Mouse (Mus musculus) Patski (cell line): Measurements from ENCODE around the gene G430095P16Rik. TPM values are rescaled to one million over a fixed set of nuclear protein-coding genes. Genes with fewer than 3 reads are reported as not detected.

Experiments used
- ATAC-seq: fragments of 100-300 bp; one replicate; pipeline ENCODE4 v1.8.0; 2021
- CTCF ChIA-PET: fragments of 350-600 bp; sonication (Branson Sonifier 250); formaldehyde crosslinking; loops from one replicate; lab custom pipeline; 2022; ENCODE audit warnings: inconsistent platforms; lab: Charles Lee
- POLR2A ChIA-PET: fragments of 350-600 bp; sonication (Branson Sonifier 250); formaldehyde crosslinking; loops from one replicate; lab custom pipeline; 2022; ENCODE audit warnings: antibody characterized with exemption, inconsistent platforms; lab: Charles Lee
- DNase-seq: peaks from one replicate; pipeline ENCODE4 v3.0.0-alpha.2; 2011; ENCODE audit warnings: low read depth, low spot score
- H3K27me3 ChIP-seq: fragments of 371-371 bp; one replicate; pipeline ENCODE4 v1.5.1; 2021
- CTCF ChIP-seq: fragments of 100-300 bp; IDR thresholded peaks from one replicate; pipeline ENCODE4 v1.5.1; 2021
- in situ Hi-C: fragments of 300-500 bp; cut with MboI; formaldehyde crosslinking; loops from 3 replicates; pipeline ENCODE4 v1.11.1; 2018; ENCODE audit warnings: low pct_unique_long_range_greater_than_20kb, mixed read lengths
- polyA plus RNA-seq: library from polyadenylated mRNA; unstranded; gene quantifications from one replicate; pipeline ENCODE4 v1.2.3, GENCODE M21; 2021

Gene G430095P16Rik
- polyA plus RNA-seq, 1 experiment from 2014 or later = 1.4 TPM

GRCm38 (mm10) chr8:84730541-84731370, 7.9 kb downstream of the G430095P16Rik start:
- no peak for ATAC-seq
- ChIA-PET CTCF (interaction anchor here (0.8 to 2.7 kb wide), 4 partner anchors 19 to 92 kb away, joined by 4 to 10 read pairs (median 6); partner anchors contain the start of gene Dand5), POLR2A (no interaction called here)
- no peaks in the 10 kb centered on the region for H3K27me3 ChIP-seq
- in situ Hi-C loops = no loop called here
- TF ChIP-seq CTCF = no peak
- no peak for DNase-seq

GRCm38 (mm10) chr8:84731371-84732177, 8.8 kb downstream of the G430095P16Rik start:
- ATAC-seq (no peak), DNase-seq (no peak)
- POLR2A ChIA-PET = interaction anchor here (0.9 to 1.2 kb wide), 2 partner anchors 18 to 82 kb away, joined by 3 to 4 read pairs; no protein-coding TSS in a partner anchor
- in situ Hi-C loops = no loop called here
- CTCF ChIA-PET = interaction anchor here (0.6 to 1.8 kb wide), 3 partner anchors 28 to 628 kb away, joined by 3 to 6 read pairs (median 3); no protein-coding TSS in a partner anchor
- no peak for TF ChIP-seq CTCF
- H3K27me3 ChIP-seq = no peaks in the 10 kb centered on the region

DNA sequence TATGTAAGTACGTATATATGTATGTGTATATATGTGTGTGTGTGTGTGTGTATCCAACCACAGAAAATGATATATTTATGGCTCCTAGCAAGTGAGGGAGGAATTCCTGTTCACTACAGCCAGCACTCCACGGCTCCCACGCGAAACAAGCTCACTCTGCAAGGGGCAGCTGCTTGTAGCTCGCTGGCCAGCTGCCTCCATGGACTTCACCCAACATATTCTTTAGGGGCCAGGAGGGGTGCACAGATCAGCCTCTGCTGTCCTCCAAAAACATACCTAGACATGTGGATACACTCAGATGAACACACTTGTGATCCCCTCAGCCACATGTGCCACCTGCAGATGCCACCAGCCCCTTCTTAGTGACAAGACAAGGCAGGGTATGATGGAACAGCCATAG, 9.7 kb downstream of the G430095P16Rik start:
- POLR2A ChIA-PET = interaction anchor here (0.9 to 1.2 kb wide), 2 partner anchors 19 to 81 kb away, joined by 3 to 4 read pairs; no protein-coding TSS in a partner anchor
- in situ Hi-C loops = no loop called here
- ATAC-seq (no peak), DNase-seq (no peak)
- TF ChIP-seq CTCF = no peak
- CTCF ChIA-PET = interaction anchor here (0.8 to 1.8 kb wide), 3 partner anchors 21 to 83 kb away, joined by 3 to 6 read pairs (median 3); no protein-coding TSS in a partner anchor
- no peaks in the 10 kb centered on the region for H3K27me3 ChIP-seq

GRCm38 (mm10) chr8:84732996-84733395, 10.2 kb downstream of the G430095P16Rik start:
- ChIA-PET POLR2A (no interaction called here), CTCF (interaction anchor here (1.0 to 1.8 kb wide), 2 partner anchors 22 to 82 kb away, joined by 3 to 6 read pairs; no protein-coding TSS in a partner anchor)
- DNase-seq = no peak
- in situ Hi-C loops = no loop called here
- H3K27me3 ChIP-seq = no peaks in the 10 kb centered on the region
- ATAC-seq = no peak
- no peak for TF ChIP-seq CTCF

DNA sequence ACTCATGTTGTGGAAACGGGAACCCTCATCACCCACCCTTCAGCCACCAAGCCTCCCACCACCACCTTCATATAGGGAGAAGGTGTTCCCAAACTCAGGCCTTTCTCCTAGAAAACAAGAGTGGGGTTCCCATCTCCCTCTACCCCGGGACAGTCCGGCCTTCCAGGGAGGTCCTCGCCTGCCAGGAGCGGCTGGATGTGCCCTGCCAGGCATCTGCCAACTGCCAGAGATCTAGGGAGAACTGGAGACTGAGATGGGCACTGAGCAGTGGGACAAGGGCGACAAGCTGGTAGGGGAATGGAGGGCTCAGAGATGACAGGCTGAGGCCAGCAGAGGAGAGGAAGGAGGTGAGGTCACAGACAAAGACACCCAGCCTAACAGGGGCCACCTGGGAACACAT, 11.2 kb downstream of the G430095P16Rik start:
- ChIA-PET CTCF (interaction anchor here (1.0 to 6.0 kb wide), 2 partner anchors 75 to 79 kb away, joined by 3 to 52 read pairs; no protein-coding TSS in a partner anchor), POLR2A (no interaction called here)
- TF ChIP-seq CTCF = no peak
- in situ Hi-C loops = no loop called here
- no peaks in the 10 kb centered on the region for H3K27me3 ChIP-seq
- ATAC-seq (no peak), DNase-seq (no peak)

DNA sequence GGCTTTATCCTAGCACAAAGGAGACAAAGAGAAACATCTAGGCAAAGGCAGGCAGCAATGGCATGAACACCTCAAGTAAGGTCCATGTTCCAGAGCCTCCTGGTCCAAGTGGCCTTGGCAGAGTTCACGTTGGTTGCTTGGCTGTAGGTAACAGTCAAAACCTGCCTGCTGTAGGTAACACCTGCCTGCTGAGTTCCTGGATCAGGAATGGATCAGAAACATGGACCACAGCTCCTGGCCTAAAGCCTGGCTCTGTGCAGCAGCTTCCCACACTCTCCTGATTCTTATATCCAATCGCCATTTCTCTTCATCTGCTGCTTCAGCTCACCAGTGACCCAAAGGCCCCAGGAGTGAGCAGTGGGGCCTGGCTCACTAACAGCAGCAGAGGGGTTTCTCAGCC, 11.9 kb downstream of the G430095P16Rik start:
- TF ChIP-seq CTCF = no peak
- in situ Hi-C loops = loop anchor here (5.0 kb wide), 2 partner anchors 32 to 63 kb away; partner anchors contain the start of gene Lyl1
- no peaks in the 10 kb centered on the region for H3K27me3 ChIP-seq
- ATAC-seq = no peak
- no peak for DNase-seq
- ChIA-PET POLR2A (interaction anchor here (1.4 kb wide), 1 partner anchor 36 kb away, joined by 3 read pairs; no protein-coding TSS in a partner anchor), CTCF (interaction anchor here (6.0 kb wide), 1 partner anchor 78 kb away, joined by 52 read pairs; no protein-coding TSS in a partner anchor)

GRCm38 (mm10) chr8:84735597-84735996, 12.8 kb downstream of the G430095P16Rik start:
- no peak for ATAC-seq
- no peak for DNase-seq
- CTCF ChIA-PET = interaction anchor here (1.2 to 6.0 kb wide), 3 partner anchors 26 to 77 kb away, joined by 5 to 52 read pairs (median 6); no protein-coding TSS in a partner anchor
- H3K27me3 ChIP-seq = no peaks in the 10 kb centered on the region
- TF ChIP-seq CTCF = no peak
- in situ Hi-C loops = loop anchor here (5.0 kb wide), 2 partner anchors 33 to 62 kb away; partner anchors contain the start of gene Lyl1
- POLR2A ChIA-PET = interaction anchor here (0.8 to 1.4 kb wide), 3 partner anchors 9 to 67 kb away, joined by 3 to 4 read pairs (median 3); no protein-coding TSS in a partner anchor

DNA sequence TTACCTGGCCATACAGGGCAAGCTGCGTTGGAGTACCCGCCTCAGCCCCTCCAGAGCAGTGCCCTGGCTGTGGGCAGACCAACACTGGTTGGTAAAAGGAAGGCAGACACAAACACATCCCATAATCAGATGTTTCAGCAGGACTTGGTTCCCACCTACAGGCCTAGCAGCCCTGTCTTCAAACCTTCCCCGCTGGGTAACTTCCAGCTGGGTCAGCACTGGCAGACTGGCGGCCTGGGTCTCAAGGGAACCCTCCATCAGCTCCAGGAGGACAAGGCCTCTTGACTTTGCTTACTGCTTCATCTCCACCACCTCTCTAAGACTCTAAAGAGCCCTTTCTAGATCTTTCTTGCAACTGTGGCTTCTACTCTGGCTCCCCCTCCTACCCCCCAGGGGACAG, 13.7 kb downstream of the G430095P16Rik start:
- POLR2A ChIA-PET = interaction anchor here (1.1 kb wide), 1 partner anchor 9 kb away, joined by 3 read pairs; no protein-coding TSS in a partner anchor
- DNase-seq (no peak), ATAC-seq (no peak)
- TF ChIP-seq CTCF = no peak
- CTCF ChIA-PET = interaction anchor here (1.2 to 6.0 kb wide), 4 partner anchors 27 to 76 kb away, joined by 5 to 52 read pairs (median 8); no protein-coding TSS in a partner anchor
- H3K27me3 ChIP-seq = no peaks in the 10 kb centered on the region
- in situ Hi-C loops = loop anchor here (5.0 kb wide), 2 partner anchors 34 to 61 kb away; partner anchors contain the start of gene Lyl1

DNA sequence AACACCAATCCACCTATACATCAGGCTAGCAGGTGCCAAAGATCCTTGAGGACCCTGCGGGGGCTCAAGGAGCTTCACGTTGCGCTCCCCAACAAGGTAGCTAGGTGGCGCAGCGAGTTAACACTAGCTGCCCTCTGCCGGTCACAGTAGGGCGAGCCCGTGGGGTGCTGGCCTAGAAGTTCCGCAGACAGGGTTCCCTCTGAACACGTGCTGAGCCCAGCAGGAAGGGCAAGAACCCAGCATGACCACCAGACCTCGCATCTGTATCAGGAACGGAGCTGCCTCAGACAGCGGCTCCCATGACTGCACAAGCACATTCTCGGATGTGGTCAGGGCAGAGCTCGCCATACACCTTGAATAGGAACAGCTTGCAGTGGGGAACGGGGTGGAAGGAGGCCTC, 14.8 kb downstream of the G430095P16Rik start:
- ATAC-seq = peak; percentile 33
- in situ Hi-C loops = loop anchor here (5.0 kb wide), 2 partner anchors 35 to 60 kb away; partner anchors contain the start of gene Lyl1
- DNase-seq = no peak
- CTCF ChIA-PET = interaction anchor here (0.8 to 6.0 kb wide), 21 partner anchors 8 to 87 kb away, joined by 3 to 52 read pairs (median 5); no protein-coding TSS in a partner anchor
- POLR2A ChIA-PET = interaction anchor here (0.6 to 1.0 kb wide), 2 partner anchors 31 to 71 kb away, joined by 3 read pairs; no protein-coding TSS in a partner anchor
- H3K27me3 ChIP-seq = no peaks in the 10 kb centered on the region
- TF ChIP-seq CTCF = no peak
